Mouse (Mus musculus) thymus, adult 2 months (tissue): ENCODE measurements at regions not wholly inside any gene's neighbourhood (a gene's known extent, or its start where the extent isn't known, plus 50 kb on each side); places are given as distances from the start of the nearest gene placed in this dataset.

Experiments
- DNase-seq: peaks from one replicate; pipeline ENCODE4 v3.0.0; 2021
- H3K27ac ChIP-seq: fragments of 200-500 bp; 2 replicates; pipeline ENCODE4 v1.5.1; 2012; ENCODE audit warnings: low read length, control low read depth; ENCODE audit not compliant: control insufficient read depth, insufficient read depth
- H3K27me3 ChIP-seq: fragments of 200-500 bp; 2 replicates; pipeline ENCODE4 v1.6.1; 2012; ENCODE audit warnings: mild to moderate bottlenecking, low read length, moderate library complexity, mixed read lengths; ENCODE audit not compliant: control insufficient read depth, insufficient read depth
- H3K36me3 ChIP-seq: fragments of 200-500 bp; 2 replicates; pipeline ENCODE4 v1.6.1; 2012; ENCODE audit warnings: mild to moderate bottlenecking, low read length, moderate library complexity; ENCODE audit not compliant: control insufficient read depth, insufficient read depth
- H3K4me1 ChIP-seq: fragments of 200-500 bp; replicated peaks from 2 replicates; pipeline ENCODE4 v1.6.1; 2012; ENCODE audit warnings: low read length; ENCODE audit not compliant: control insufficient read depth, insufficient read depth
- H3K4me3 ChIP-seq: fragments of 200-500 bp; 2 replicates; pipeline ENCODE4 v1.5.1; 2012; ENCODE audit warnings: mild to moderate bottlenecking, low read length, control low read depth, moderate library complexity; ENCODE audit not compliant: control insufficient read depth, insufficient read depth
- CTCF ChIP-seq: fragments of 200-500 bp; IDR thresholded peaks from 2 replicates; pipeline ENCODE4 v1.5.1; 2012; ENCODE audit warnings: mild to moderate bottlenecking, control low read depth, low read length, moderate library complexity, borderline replicate concordance; ENCODE audit not compliant: control insufficient read depth, poor library complexity, insufficient read depth; ENCODE audit errors: extremely low read depth
- POLR2A ChIP-seq: fragments of 200-500 bp; IDR thresholded peaks from 2 replicates; pipeline ENCODE4 v1.6.1; 2012; ENCODE audit warnings: mild to moderate bottlenecking, low read length, control low read depth, moderate library complexity; ENCODE audit not compliant: control insufficient read depth, poor library complexity, insufficient read depth; ENCODE audit errors: extremely low read depth
- WGBS: fragments of 180-500 bp; shearing (Covaris S2); methylation state at CpG from one replicate; pipeline ENCODE4 v1.1.7; 2018; 5-methylcytosine and 5-hydroxymethylcytosine counted together

GRCm38 (mm10) chr3:41265399-41265798 is 182.6 kb upstream of the Pgrmc2 start:
- no peaks in the 10 kb centered on the region for H3K36me3 ChIP-seq
- 0 out of 2 replicates have a peak, but pooled peaks cover 2% of the 10 kb centered on the region for H3K4me1 ChIP-seq
- no peaks in the 10 kb centered on the region for H3K27me3 ChIP-seq
- no peak for TF ChIP-seq POLR2A
- no peak for TF ChIP-seq CTCF
- WGBS, result 97% methylated on average over 3 of the region's 3 CpGs
- no peak for DNase-seq
- no peak overlapping the region for H3K27ac ChIP-seq
- H3K4me3 ChIP-seq, result no peak overlapping the region

GRCm38 (mm10) chr3:41258291-41258690 is 175.4 kb upstream of the Pgrmc2 start:
- Histone ChIP-seq H3K4me1 (no peaks in the 10 kb centered on the region), H3K27me3 (no peaks in the 10 kb centered on the region), H3K4me3 (no peak overlapping the region), H3K27ac (no peak overlapping the region), H3K36me3 (no peaks in the 10 kb centered on the region)
- 91% methylated on average over 6 of the region's 6 CpGs for WGBS
- TF ChIP-seq CTCF, result no peak
- TF ChIP-seq POLR2A, result no peak
- no peak for DNase-seq

DNA sequence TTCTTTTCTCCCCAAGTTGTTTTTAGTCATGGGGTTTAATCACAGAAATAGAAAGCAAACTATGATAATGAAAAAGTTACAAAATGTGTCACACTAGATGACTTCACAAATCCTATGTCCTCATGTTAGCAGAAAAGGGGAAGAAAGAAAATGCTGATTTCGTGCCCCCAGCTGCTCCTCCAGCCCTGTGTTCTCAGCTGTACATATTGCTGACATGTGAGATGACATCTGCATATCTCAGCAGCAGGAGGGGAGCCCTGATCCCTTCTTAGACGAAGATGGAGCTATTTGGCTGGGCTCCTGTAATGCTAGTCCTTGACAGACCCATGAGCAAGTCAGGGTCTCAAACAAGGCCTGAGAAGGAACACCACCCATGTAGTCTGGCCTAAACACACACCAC is 162.1 kb upstream of the Pgrmc2 start:
- H3K4me1 ChIP-seq, result no peaks in the 10 kb centered on the region
- H3K4me3 ChIP-seq, result no peak overlapping the region
- DNase-seq, result no peak
- 38% methylated on average over 2 of the region's 2 CpGs for WGBS
- no peak for TF ChIP-seq CTCF
- TF ChIP-seq POLR2A, result no peak
- H3K27me3 ChIP-seq, result no peaks in the 10 kb centered on the region
- H3K36me3 ChIP-seq, result no peaks in the 10 kb centered on the region
- H3K27ac ChIP-seq, result no peak overlapping the region

- Histone ChIP-seq H3K4me3 (no peak overlapping the region), H3K27ac (no peak overlapping the region), H3K36me3 (no peaks in the 10 kb centered on the region), H3K4me1 (no peaks in the 10 kb centered on the region), H3K27me3 (no peaks in the 10 kb centered on the region)
- DNase-seq, result no peak
- TF ChIP-seq POLR2A (no peak), CTCF (no peak)
- WGBS, result 93% methylated on average over 8 of the region's 8 CpGs
Observed at GRCm38 (mm10) chr3:41241856-41242552, 159.2 kb upstream of the Pgrmc2 start.

GRCm38 (mm10) chr3:41239801-41240200 is 157.0 kb upstream of the Pgrmc2 start:
- no peak for DNase-seq
- H3K4me1 ChIP-seq, result peaks cover 4% of the 10 kb centered on the region; the same call in 1 of the 2 replicates
- TF ChIP-seq POLR2A (no peak), CTCF (no peak)
- H3K36me3 ChIP-seq, result no peaks in the 10 kb centered on the region
- no peak overlapping the region for H3K4me3 ChIP-seq
- H3K27me3 ChIP-seq, result no peaks in the 10 kb centered on the region
- 88% methylated on average over 13 of the region's 13 CpGs for WGBS
- H3K27ac ChIP-seq, result no peak overlapping the region

GRCm38 (mm10) chr3:41239246-41239645 is 156.4 kb upstream of the Pgrmc2 start:
- peaks cover 4% of the 10 kb centered on the region; the same call in 1 of the 2 replicates for H3K4me1 ChIP-seq
- no peaks in the 10 kb centered on the region for H3K36me3 ChIP-seq
- H3K27me3 ChIP-seq, result no peaks in the 10 kb centered on the region
- no peak overlapping the region for H3K27ac ChIP-seq
- no peak for DNase-seq
- TF ChIP-seq CTCF (no peak), POLR2A (no peak)
- 96% methylated on average over 6 of the region's 6 CpGs for WGBS
- H3K4me3 ChIP-seq, result no peak overlapping the region
